Mouse (Mus musculus): Measurements from ENCODE around the gene Tet2. TPM values are rescaled to one million over a fixed set of nuclear protein-coding genes. Genes with fewer than 3 reads are reported as not detected.

The Tet2 gene
- total and polyA plus RNA-seq, 3 experiments = 6.8 to 101 (median 10.9) TPM

DNA sequence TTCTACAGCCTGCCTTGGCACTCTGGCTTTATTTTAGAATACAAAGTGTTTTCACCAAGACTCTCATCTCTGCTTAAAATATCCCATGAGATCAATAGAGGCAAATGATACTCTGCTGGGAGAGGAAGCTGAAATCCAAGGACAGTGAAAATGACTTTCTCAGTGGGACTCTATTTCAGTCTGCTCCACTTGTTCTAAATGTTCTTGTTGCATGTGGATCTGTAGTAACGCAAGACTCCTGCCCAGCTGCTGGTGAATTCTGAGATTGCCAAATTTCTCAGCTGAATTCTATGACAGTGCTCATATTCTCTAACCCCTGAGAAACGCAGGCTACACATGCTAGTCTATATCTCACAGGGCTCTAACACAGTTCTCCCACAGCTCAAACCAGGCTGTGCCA lies 35.1 kb downstream of the Tet2 start:
- Histone ChIP-seq H3K4me3 (ENCODE audit: control insufficient read depth in 1 of 2, insufficient read depth in 1 of 2, low read depth in 2 of 2, low read length in 2 of 2) (no peak overlapping the region), H3K36me3 (ENCODE audit: control insufficient read depth in 1 of 2, insufficient read depth in 2 of 2, low read length in 2 of 2) (peaks cover 2 to 6% of the 10 kb centered on the region in 2 experiments; a peak in 2 of 4 replicates), H3K79me2 (ENCODE audit: control insufficient read depth, insufficient read depth, low read length, poor library complexity) (no peaks in the 10 kb centered on the region), H3K9me3 (replicated peaks; ENCODE audit: insufficient read depth, low read length) (no peaks in the 10 kb centered on the region), H3K27ac (ENCODE audit: control insufficient read depth, low read depth, low read length) (no peak overlapping the region), H3K4me1 (ENCODE audit: control insufficient read depth in 1 of 2, insufficient read depth in 2 of 2, low read length in 2 of 2) (no peaks in the 10 kb centered on the region), H3K27me3 (ENCODE audit: control insufficient read depth in 1 of 2, insufficient read depth in 2 of 2, low read length in 2 of 2) (no peaks in the 10 kb centered on the region), H3K9ac (ENCODE audit: control insufficient read depth, low read depth, low read length, poor library complexity, severe bottlenecking) (no peak overlapping the region)
- DNase-seq (ENCODE audit: low read depth, low spot score) = no peak
- TF ChIP-seq KAT2A (conservative IDR thresholded peaks at IDR 0.05; ENCODE audit: low read depth, low read length) (no peak), CHD1 (IDR thresholded peaks at IDR 0.05; ENCODE audit: low read depth, low read length) (no peak), MXI1 (IDR thresholded peaks at IDR 0.05; ENCODE audit: low read depth, low read length) (no peak), SMC3 (IDR thresholded peaks at IDR 0.05; ENCODE audit: low read depth, low read length) (no peak)

DNA sequence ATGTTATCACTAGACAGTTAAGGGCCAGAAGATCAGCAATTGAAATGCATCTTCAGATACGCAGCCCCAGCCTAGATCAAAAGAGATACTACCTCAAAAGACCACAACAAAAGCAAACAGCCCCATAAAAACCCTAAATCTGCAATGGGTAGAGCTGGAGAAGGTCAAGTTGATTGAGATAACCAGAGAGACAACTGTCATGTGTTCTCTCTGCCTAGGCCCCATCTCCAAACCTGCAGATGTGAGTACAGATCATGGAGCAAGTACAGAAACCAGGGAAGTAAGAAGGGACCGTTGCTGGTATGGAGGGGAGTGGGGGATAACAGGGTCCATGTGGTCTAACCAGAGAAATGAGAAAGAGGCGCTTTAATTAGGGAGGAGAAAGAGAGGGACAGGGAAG lies 36.1 kb downstream of the Tet2 start:
- Histone ChIP-seq H3K79me2 (ENCODE audit: control insufficient read depth, insufficient read depth, low read length, poor library complexity) (no peaks in the 10 kb centered on the region), H3K36me3 (ENCODE audit: control insufficient read depth in 1 of 2, insufficient read depth in 2 of 2, low read length in 2 of 2) (peaks cover 2 to 6% of the 10 kb centered on the region in 2 experiments; a peak in 2 of 4 replicates), H3K27me3 (ENCODE audit: control insufficient read depth in 1 of 2, insufficient read depth in 2 of 2, low read length in 2 of 2) (no peaks in the 10 kb centered on the region), H3K4me3 (ENCODE audit: control insufficient read depth in 1 of 2, insufficient read depth in 1 of 2, low read depth in 2 of 2, low read length in 2 of 2) (no peak overlapping the region), H3K9ac (ENCODE audit: control insufficient read depth, low read depth, low read length, poor library complexity, severe bottlenecking) (no peak overlapping the region), H3K27ac (ENCODE audit: control insufficient read depth, low read depth, low read length) (no peak overlapping the region), H3K9me3 (replicated peaks; ENCODE audit: insufficient read depth, low read length) (no peaks in the 10 kb centered on the region), H3K4me1 (ENCODE audit: control insufficient read depth in 1 of 2, insufficient read depth in 2 of 2, low read length in 2 of 2) (no peaks in the 10 kb centered on the region)
- TF ChIP-seq ZKSCAN1 (IDR thresholded peaks at IDR 0.05; ENCODE audit: low read depth, low read length) (no peak), MAFK (IDR thresholded peaks at IDR 0.05; ENCODE audit: borderline replicate concordance, low read depth, low read length) (no peak), TCF12 (IDR thresholded peaks at IDR 0.05; ENCODE audit: low read depth, low read length) (no peak), POLR2AphosphoS5 (IDR thresholded peaks at IDR 0.05; ENCODE audit: borderline replicate concordance, low read depth, low read length) (no peak), MAX (IDR thresholded peaks at IDR 0.05; ENCODE audit: low read length) (no peak), JUND (IDR thresholded peaks at IDR 0.05; ENCODE audit: low read depth, low read length) (no peak), MAZ (IDR thresholded peaks at IDR 0.05; ENCODE audit: low read depth, low read length) (no peak), MEF2A (IDR thresholded peaks at IDR 0.05; ENCODE audit: extremely low read depth, insufficient replicate concordance, low read depth, low read length, poor library complexity, severe bottlenecking) (no peak), CTCF (IDR thresholded peaks at IDR 0.05 in 2 of 3, conservative IDR thresholded peaks at IDR 0.05 in 1 of 3; ENCODE audit: control insufficient read depth in 1 of 3, insufficient read depth in 1 of 3, low read depth in 2 of 3, low read length in 3 of 3, poor library complexity in 1 of 3, severe bottlenecking in 1 of 3) (no peak), E2F4 (IDR thresholded peaks at IDR 0.05; ENCODE audit: borderline replicate concordance, low read depth, low read length) (no peak), CHD1 (IDR thresholded peaks at IDR 0.05; ENCODE audit: low read depth, low read length) (no peak), SIN3A (IDR thresholded peaks at IDR 0.05; ENCODE audit: low read length) (no peak), ZNF384 (IDR thresholded peaks at IDR 0.05; ENCODE audit: low read depth, low read length) (no peak), GABPA (IDR thresholded peaks at IDR 0.05; ENCODE audit: low read depth, low read length) (no peak), ZC3H11A (IDR thresholded peaks at IDR 0.05; ENCODE audit: low read depth, low read length) (no peak)
- DNase-seq (ENCODE audit: low read depth, low spot score) = no peak
